8 mouse cellular contexts compared by ENCODE assay signal in genomic region chr7:25267301-25267750, GRCm38 (mm10). TPM values are rescaled to one million over a fixed set of nuclear protein-coding genes. Genes with fewer than 3 reads are reported as not detected.
DNase-seq lines count a peak whose midpoint lies in the region; ATAC-seq and TF ChIP-seq lines count a peak whose summit lies in the region.

TSS of gene Cic (plus strand) at chr7:25267704.

- in situ Hi-C loops in Patski (cut with MboI; ENCODE audit: low pct_unique_long_range_greater_than_20kb), result no loop called here

- peak; percentile 51 for ATAC-seq in Patski
- peak; percentile 70 for ATAC-seq in frontal cortex, adult (ENCODE audit: low TSS enrichment)
- peak; percentile 67 to 74 for ATAC-seq in hematopoietic stem cell, adult 5-6 weeks (replicated peaks in 1 of 2; ENCODE audit: insufficient read depth in 1 of 2, low FRiP score in 2 of 2, low TSS enrichment in 1 of 2, low read depth in 1 of 2, poor library complexity in 2 of 2, severe bottlenecking in 2 of 2)
- ATAC-seq in lung, embryonic 14.5 days (ENCODE audit: insufficient read depth), result peak; percentile 82

- peak within 1 kb of the TSS; percentile 92 for H3K27ac ChIP-seq in lung, embryonic 14.5 days (ENCODE audit: low read depth)

- peak within 1 kb of the TSS; percentile 73 for H3K4me3 ChIP-seq in lung, embryonic 14.5 days (ENCODE audit: low read depth, low read length)

- CTCF ChIA-PET in Patski (lab: Charles Lee), result interaction anchor here (0.9 to 1.3 kb wide), 4 partner anchors 11 to 49 kb away, joined by 3 to 5 read pairs (median 3); partner anchors contain the start of gene Megf8

- no peaks in the 10 kb centered on the region for H3K9me3 ChIP-seq in lung, embryonic 14.5 days (ENCODE audit: low read depth, low read length)

- H3K4me2 ChIP-seq in lung, embryonic 14.5 days, result peak within 1 kb of the TSS; percentile 82

- H3K4me1 ChIP-seq in lung, embryonic 14.5 days (ENCODE audit: insufficient read depth), result peaks cover 12% of the 10 kb centered on the region; the same call in 1 of the 2 replicates

- H3K27me3 ChIP-seq in Patski, result no peaks in the 10 kb centered on the region
- no peaks in the 10 kb centered on the region for H3K27me3 ChIP-seq in lung, embryonic 14.5 days (ENCODE audit: insufficient read depth, low read length)

- POLR2A ChIA-PET in Patski (lab: Charles Lee), result no interaction called here

- peak within 1 kb of the TSS; percentile 67 for H3K9ac ChIP-seq in lung, embryonic 14.5 days

- 0% methylated on average over 29 of the region's 29 CpGs for WGBS in lung, embryonic 14.5 days

- peak; percentile 98 for DNase-seq in Patski (ENCODE audit: low read depth, low spot score)
- peak; percentile 100 for DNase-seq in cerebellum, adult 9-10 months
- DNase-seq in layer of hippocampus, adult 8-10 months (ENCODE audit: low spot score in 2 of 2), result peak; percentile 99
- peak; percentile 100 for DNase-seq in lung, embryonic 14.5 days
- peak; percentile 95 for DNase-seq in ovary, postnatal 14 days (ENCODE audit: low spot score)
- peak; percentile 99 for DNase-seq in thymus, postnatal 14 days

- H3K36me3 ChIP-seq in lung, embryonic 14.5 days (ENCODE audit: insufficient read depth), result peaks cover 12% of the 10 kb centered on the region; the same call in 1 of the 2 replicates

- no peak for TF ChIP-seq CTCF in Patski (IDR thresholded peaks at IDR 0.05)
- peak; percentile 11; the same call in 1 of the 2 replicates for TF ChIP-seq CTCF in lung, embryonic 14.5 days (IDR thresholded peaks at IDR 0.05; ENCODE audit: low read depth)

RNA-seq across cellular contexts. Expression of gene Cic, which starts in this region (rescaled TPM):
- 138 TPM for polyA plus RNA-seq in Patski (2021)
- total RNA-seq in hematopoietic stem cell, adult 5-6 weeks (2017), result 39.1 and 39.4 TPM in 2 replicates
- total RNA-seq in layer of hippocampus, adult 8-10 months (2022), result 100 to 1,000 TPM; 196 to 252 (median 228) TPM
- polyA plus RNA-seq in lung, embryonic 14.5 days (2014; fragmentation: Nextera tagmentation; extraction: Ambion mirVana), result 31.1 and 39.1 TPM in 2 replicates

Comparison
In these comparisons a context has a peak if more than half of its experiments do, and no peak if none do; other contexts are left out.
1. Peak in every context shown above with its lines: DNase-seq, ATAC-seq, H3K4me3 ChIP-seq and H3K27ac ChIP-seq.